Mouse (Mus musculus): ENCODE results near the gene Vmn2r105.

Vmn2r105 gene

GRCm38 (mm10) chr17:20234952-20235351 lies at the start of gene Vmn2r105:
Gene Vmn2r105, minus strand, starts transcription at chr17:20235052.
- no peak for DNase-seq (ENCODE audit: low spot score)

- no peak for DNase-seq (ENCODE audit: low spot score)
These were observed 20.7 kb upstream of the Vmn2r105 start for GRCm38 (mm10) chr17:20255522-20255921.

GRCm38 (mm10) chr17:20182997-20183396 lies 51.9 kb downstream of the Vmn2r105 start, which contains the start of gene Fpr-rs6:
Gene Fpr-rs6, minus strand, starts transcription at chr17:20183097.
- no peak for DNase-seq (ENCODE audit: low spot score)

Measured in embryo, embryonic 10 days (tissue).